Mouse (Mus musculus) 3134 (cell line): ENCODE data around the gene Zbtb20.

ENCODE experiments used
- DNase-seq: peaks from one replicate; pipeline ENCODE4 v3.0.0-alpha.2; 2011; ENCODE audit warnings: low spot score; ENCODE audit not compliant: insufficient read length; ENCODE audit errors: extremely low read depth

Zbtb20 gene

DNA sequence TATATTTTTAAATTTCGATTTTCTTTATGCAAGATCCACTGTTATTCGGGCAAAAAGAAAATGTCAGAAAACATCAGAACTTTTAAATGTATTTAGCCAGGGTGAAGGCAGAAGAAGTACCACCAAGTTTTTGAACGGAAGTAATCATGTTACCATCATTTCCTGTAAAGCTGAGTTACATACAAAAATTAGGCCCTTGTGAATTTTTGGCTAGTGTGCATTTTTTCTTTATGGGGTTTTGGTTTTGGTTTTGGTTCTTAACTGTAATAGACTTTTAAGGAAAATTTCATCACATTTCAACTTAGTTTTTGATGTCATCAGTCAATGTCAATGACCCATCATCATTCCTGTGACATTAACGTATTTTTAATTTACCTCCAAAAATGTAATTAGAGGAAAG, 514.7 kb downstream of the Zbtb20 start:
- no peak for DNase-seq

DNA sequence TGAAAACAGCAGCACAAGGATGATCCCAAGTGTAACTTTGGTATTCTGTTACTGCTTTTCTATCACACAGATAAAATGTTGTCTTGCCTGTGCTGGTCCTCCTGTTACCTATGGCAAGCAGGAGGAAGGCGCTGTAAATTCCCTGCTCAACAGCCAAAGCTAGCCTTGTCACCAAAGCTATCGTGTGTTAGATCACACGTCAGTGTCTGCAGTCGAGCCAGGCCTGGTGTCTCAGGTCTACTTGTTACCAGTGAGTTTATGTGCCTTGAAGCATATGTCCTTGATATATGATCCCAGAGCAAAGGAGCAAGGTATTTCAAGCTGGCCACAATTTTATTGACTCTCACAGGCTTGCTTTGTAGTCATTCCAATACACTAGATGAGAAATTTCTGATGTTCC, 517.7 kb downstream of the Zbtb20 start:
- no peak for DNase-seq

GRCm38 (mm10) chr16:43394013-43394568, 518.4 kb downstream of the Zbtb20 start:
- no peak for DNase-seq

DNA sequence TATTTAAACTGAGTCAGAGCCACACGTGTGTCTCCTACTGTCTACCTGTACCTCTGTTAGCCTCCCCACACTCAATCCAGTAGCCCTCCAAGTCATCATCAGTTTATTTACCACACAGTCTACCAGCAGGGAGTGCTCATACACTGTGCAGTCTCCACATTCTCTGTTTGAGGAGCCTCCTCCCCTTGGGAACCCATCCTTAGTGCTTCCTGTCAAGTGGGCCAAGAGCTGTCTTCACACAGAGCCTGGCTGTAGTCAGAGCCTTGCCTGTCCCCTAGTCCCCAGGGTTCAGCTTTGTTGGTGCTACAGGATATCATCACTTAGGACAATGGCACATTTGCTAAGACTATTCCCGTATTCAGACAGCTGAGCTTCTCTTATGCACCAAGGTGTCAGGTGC, 519.1 kb downstream of the Zbtb20 start:
- DNase-seq, result no peak

DNA sequence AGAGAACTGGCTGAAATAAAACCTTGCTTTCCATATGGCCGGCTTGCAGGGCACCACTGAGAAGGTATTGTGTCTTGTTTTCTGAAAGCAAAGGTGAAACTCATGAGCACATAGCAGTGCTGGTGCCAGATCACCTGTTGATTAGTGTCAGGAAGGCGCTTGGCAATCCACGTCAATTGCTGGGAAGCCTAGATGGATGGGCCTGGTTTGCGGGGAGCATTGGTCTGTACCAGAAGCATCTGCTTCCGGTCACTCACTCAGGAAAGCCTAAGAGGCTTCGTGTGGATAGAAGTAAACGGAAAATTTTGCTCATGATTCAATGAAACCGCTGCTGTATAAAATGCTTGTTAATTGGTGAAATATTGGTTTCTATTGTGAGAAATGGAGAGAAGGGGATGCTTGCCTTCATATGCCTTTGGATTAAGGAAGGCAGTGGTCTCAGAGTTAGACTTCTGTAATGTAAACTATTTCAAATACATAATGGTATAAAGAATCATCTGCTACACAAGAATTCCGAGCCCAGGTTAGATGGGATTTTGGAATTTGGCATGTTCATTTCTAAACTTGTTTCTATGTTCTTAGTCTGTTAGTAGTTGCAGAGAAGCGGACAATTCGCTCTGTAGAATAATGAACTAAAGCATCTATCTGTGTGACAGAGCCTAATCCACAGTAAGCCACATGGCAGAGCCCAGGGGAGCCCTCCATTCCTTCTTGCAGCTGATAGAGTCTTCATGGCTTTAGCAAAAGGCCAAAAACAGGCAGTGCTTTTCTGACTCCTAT, 521.4 kb downstream of the Zbtb20 start:
- DNase-seq, result no peak

DNA sequence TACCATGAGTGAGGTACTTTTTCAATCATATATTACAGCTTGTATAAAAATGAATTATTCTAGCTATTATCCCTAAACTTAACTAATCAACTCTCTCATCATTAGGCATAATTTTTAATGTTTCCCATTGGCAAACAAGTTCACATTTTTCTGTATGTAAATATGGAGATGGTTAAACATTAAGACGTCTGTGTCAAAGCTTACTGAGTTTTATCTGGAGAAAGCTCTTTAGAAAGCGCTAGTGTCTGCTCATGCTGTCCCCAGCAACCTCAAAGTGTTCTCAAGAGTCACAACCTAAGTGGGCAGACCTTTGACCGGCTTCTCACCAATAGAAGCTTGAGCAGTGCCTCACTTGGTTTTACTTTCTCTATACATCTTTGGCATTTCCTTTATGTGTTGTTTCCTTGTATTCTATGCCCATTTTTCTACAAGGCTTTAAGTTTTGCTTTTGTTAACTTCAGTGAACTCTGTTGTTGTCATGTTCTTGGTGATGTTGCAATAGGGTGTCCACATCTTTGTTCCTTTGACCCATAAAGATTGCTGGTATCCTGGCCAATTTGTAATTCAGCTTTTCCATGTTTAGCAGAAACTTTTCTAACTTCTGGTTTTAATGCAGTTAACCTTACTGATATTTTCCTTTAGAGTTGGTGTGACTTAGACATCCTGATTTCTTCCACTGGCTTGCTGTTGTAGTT, 522.1 kb downstream of the Zbtb20 start:
- DNase-seq, result no peak

- DNase-seq, result no peak
Observed at GRCm38 (mm10) chr16:43399428-43399827, 523.7 kb downstream of the Zbtb20 start.

DNA sequence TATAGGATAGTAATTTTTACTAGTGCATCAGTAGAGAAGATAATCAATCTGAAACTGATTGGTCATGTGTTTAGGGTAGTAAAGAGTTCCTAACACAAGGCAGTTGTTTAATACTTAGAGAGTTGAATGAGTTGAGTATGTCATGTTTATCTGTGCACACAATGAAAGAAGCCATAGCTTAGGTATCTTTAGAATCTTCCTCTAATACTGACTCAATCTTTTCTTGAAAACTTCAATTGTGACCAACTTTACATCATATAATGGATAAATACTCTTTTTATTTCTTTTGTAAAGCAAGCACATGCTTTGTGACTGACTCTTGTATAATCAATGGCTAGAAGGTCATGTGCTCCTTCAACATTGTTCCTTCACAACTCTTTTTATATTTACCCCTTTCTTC, 524.4 kb downstream of the Zbtb20 start:
- DNase-seq, result no peak

DNA sequence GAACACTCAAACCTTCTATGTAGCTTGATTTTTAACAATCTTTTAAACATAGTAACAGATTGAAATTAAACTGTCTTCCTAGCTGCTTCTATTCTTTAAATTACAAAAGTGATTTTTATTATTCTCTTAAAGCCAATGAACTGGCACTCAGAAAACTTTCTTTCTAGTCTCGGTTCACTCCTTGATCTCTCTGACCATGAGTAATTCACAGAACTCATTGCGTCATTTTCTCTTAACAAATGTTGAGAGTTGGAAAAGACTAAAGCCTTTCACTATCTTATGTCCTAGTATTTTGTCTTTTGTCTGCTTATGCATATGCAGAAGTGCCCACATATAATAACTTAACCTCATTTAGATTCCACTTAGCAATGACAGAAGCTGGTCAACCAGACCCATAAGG, 525.3 kb downstream of the Zbtb20 start:
- no peak for DNase-seq

DNA sequence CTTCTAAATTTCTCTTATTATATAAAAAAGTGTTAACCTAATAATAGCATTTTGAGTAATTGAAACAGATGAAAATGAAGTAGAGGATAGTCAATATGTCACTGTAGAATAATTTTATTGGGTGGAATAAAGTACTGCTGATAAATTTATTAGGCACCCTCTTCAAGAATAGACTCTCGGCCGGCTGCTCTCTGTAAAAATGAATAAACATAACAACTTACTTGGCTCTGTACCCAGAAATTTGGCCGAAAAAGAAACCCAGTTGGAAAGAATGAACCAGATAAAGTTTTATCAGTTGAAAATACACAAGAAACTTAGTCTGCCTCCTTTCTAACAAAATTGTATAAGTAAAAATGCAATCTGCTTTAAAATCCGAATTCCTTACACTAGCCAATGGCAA, 527.2 kb downstream of the Zbtb20 start:
- DNase-seq, result no peak

DNA sequence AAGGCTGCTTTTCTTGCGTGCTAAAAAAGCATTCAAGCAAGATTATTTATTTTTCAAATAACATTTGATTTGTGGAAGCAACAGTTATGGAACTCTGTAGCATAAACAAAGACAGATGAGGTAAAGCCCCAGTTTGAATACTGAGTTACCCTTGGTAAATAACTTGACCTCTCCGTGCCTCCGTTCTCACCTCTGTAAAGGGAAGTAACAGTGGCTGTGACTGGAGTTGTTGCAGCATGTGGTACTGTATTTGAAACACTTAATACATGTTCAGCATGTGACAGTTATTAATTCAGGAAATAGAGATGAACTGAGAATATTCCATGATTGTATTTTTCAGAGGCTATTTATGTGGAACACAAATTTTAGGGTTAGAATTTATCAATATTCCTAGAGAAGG, 529.4 kb downstream of the Zbtb20 start:
- DNase-seq, result no peak

DNA sequence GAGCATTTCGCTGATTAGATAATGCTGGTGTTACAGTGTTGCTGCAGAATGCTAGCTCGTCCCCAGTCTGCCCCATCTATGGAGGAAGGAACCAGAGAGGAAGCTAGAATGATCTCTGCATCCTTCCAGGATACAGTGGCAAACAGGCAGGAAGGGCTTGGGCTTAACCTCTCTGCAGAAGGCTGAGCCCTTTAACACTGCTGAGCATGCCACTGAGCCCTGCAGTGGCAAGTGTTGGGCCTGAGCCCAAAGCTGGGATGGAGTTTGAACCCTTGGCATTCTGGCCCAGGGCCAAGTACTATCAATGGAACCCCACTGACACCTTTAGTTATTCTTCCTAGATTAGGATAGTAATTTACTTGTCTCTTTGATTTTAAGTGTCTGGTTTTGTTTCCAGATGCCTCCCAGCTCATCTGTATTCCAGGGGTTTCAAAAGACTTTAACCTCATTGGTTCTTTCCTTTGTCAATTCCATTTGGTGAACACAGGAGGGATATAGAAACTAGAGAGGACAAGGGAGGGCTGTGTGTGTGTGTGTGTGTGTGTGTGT, 532.0 kb downstream of the Zbtb20 start:
- no peak for DNase-seq

GRCm38 (mm10) chr16:43408622-43409021, 532.9 kb downstream of the Zbtb20 start:
- no peak for DNase-seq

DNA sequence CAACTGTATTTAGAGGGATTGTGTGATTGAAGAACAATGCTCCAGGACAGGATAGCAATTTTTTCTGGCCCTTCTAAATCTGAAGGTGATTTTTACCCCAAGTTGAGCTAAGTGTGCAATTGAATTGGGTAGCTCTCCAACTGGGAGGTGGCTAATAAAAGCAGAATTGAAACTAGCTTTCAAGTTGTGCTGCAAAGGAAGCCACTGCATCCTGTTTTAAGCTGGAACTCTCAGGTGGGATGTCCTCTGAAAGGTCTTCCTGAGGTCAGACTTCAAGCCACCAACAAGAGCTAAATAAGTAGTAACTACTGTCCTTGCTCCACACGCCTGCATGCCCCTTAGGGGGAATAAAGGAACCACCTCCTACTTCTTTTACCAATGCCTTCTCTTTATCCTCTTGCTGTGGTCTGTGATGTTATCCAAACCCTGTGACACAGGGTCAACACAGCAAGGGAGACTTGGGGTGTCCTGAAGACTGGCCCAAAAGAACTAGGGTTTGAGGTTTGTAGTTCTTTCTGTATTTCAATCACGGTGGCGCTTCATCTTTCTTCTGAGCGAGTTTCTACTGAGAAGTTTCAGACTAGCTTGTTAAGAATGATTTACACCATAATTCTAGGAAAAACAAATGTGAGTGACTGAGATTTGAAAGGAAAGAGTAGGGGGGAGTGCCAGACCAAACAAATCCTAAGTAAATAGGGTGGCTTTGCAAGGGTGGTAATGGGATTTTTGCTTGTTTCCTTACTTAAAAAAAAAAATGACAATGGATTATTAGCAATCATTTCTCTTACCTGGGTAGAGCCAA, 533.6 kb downstream of the Zbtb20 start:
- no peak for DNase-seq

DNA sequence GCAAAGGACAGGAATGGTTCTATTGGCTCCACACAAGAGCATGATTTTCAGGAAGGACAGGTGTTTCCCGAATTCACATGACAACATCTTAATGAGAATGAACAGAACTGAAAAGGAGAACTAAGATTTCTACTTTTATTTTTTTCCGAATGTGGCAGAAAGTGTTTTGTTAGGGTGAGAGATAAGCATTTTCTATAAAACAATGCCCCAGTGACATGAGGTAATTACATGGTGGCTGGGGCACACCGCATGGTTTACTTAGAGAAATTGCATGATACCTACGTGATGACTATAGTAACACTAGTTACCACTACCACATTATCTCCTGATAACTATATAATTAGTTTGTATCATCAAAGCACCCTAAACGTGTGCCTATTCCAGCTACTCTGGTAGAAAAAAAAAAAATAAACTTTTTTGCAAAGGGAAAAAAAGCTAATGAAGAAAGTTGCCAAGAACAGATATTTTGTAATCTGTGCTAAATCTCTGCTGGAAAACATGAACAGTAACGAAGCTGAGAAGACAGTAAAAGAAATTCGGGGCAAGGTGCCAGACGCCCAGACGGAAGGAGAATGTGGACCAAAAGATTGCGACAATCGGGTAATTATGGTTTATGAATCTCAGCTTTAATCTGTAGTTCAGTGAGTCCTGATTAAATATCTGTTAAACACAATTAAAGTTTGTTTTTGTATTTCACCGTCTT, 534.4 kb downstream of the Zbtb20 start:
- no peak for DNase-seq

DNA sequence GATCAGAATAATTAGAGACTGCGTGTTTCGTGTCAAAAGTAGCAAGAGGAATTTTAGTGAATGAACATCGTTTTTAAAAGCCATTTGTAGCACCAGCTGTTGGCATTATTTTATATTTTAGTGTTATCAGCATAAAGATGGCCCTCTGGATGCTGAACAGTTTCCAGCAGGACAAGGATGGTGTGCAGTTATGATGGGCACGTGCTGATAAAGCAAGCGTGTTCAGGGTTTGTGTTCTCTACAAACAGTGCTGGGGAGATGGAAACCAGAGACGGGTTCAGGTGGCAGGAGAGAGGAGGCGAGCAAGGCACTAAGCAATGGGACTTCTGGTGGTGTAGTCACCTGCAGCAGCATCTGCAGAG, 534.9 kb downstream of the Zbtb20 start:
- no peak for DNase-seq

GRCm38 (mm10) chr16:43415864-43416263, 540.2 kb downstream of the Zbtb20 start:
- no peak for DNase-seq

GRCm38 (mm10) chr16:43419923-43420322, 544.2 kb downstream of the Zbtb20 start:
- no peak for DNase-seq

GRCm38 (mm10) chr16:43428955-43429354, 553.3 kb downstream of the Zbtb20 start:
- no peak for DNase-seq

- no peak for DNase-seq
Observed at GRCm38 (mm10) chr16:43430030-43430429, 554.3 kb downstream of the Zbtb20 start.
